Mouse (Mus musculus) lung, postnatal 0 days (tissue): ENCODE measurements around the gene Slc25a31. TPM values are rescaled to one million over a fixed set of nuclear protein-coding genes. Genes with fewer than 3 reads are reported as not detected.

ENCODE experiments used
- ATAC-seq: fragments of 200-750 bp; cut with Nextera tagmentation; 2 replicates; pipeline ENCODE4 v1.8.0; 2017; ENCODE audit warnings: moderate library complexity
- DNase-seq: peaks from one replicate; pipeline ENCODE4 v3.0.0-alpha.2; 2016; ENCODE audit warnings: low spot score
- H3K27ac ChIP-seq: fragments of 300-500 bp; sonication (generic); 2 replicates; pipeline ENCODE4 v1.5.1; 2014; ENCODE audit warnings: antibody characterized with exemption, mild to moderate bottlenecking, low read length, mixed read lengths
- H3K27me3 ChIP-seq: fragments of 300-500 bp; sonication (generic); replicated peaks from 2 replicates; pipeline ENCODE4 v1.6.1; 2014; ENCODE audit warnings: low read length, mixed read lengths; ENCODE audit not compliant: insufficient read depth
- H3K36me3 ChIP-seq: fragments of 300-500 bp; sonication (generic); 2 replicates; pipeline ENCODE4 v1.6.1; 2014; ENCODE audit warnings: low read length, mixed read lengths; ENCODE audit not compliant: insufficient read depth
- H3K4me1 ChIP-seq: fragments of 300-500 bp; sonication (generic); 2 replicates; pipeline ENCODE4 v1.6.1; 2014; ENCODE audit warnings: antibody characterized with exemption, low read depth, low read length, mixed read lengths; ENCODE audit not compliant: insufficient read depth
- H3K4me2 ChIP-seq: fragments of 300-500 bp; sonication (generic); replicated peaks from 2 replicates; pipeline ENCODE4 v1.6.1; 2014; ENCODE audit warnings: low read depth, mild to moderate bottlenecking, low read length, moderate library complexity, mixed read lengths
- H3K4me3 ChIP-seq: fragments of 300-500 bp; sonication (generic); 2 replicates; pipeline ENCODE4 v1.5.1; 2014; ENCODE audit warnings: low read depth, low read length
- H3K9ac ChIP-seq: fragments of 300-500 bp; sonication (generic); replicated peaks from 2 replicates; pipeline ENCODE4 v1.6.1; 2014; ENCODE audit warnings: low read depth, mild to moderate bottlenecking
- H3K9me3 ChIP-seq: fragments of 300-500 bp; sonication (generic); 2 replicates; pipeline ENCODE4 v1.6.1; 2016; ENCODE audit warnings: low read length, mixed read lengths
- CTCF ChIP-seq: IDR thresholded peaks from 2 replicates; pipeline ENCODE4 v1.5.1; 2016; ENCODE audit warnings: antibody characterized with exemption, mild to moderate bottlenecking
- EP300 ChIP-seq: IDR thresholded peaks from 2 replicates; pipeline ENCODE4 v1.6.1; 2016; ENCODE audit warnings: antibody characterized with exemption, mild to moderate bottlenecking, control low read depth
- WGBS: fragments of 180-500 bp; shearing (Covaris S2); extraction: QIAGEN DNeasy Blood & Tissue Kit; methylation state at CpG from one replicate; pipeline ENCODE4 v1.1.7; 2014; 5-methylcytosine and 5-hydroxymethylcytosine counted together
- polyA plus RNA-seq: library from polyadenylated mRNA; unstranded; fragments of >200 nt; fragmentation: Nextera tagmentation; extraction: Ambion mirVana; gene quantifications from 2 replicates; pipeline ENCODE4 v1.2.1, GENCODE M21; 2015

The Slc25a31 gene
- polyA plus RNA-seq, 1 experiment from 2014 or later, result 0.12 TPM

- no peaks in the 10 kb centered on the region for H3K4me1 ChIP-seq
- no peak overlapping the region for H3K4me3 ChIP-seq
- H3K36me3 ChIP-seq, result no peaks in the 10 kb centered on the region
- 64% methylated on average over 9 of the region's 9 CpGs for WGBS
- no peak for TF ChIP-seq EP300
- TF ChIP-seq CTCF, result no peak
- no peak for DNase-seq
- H3K9ac ChIP-seq, result no peak overlapping the region
- no peak for ATAC-seq
- H3K9me3 ChIP-seq, result no peaks in the 10 kb centered on the region
- no peak overlapping the region for H3K27ac ChIP-seq
- no peaks in the 10 kb centered on the region for H3K27me3 ChIP-seq
- no peak overlapping the region for H3K4me2 ChIP-seq
These were observed 21.8 kb upstream of the Slc25a31 start for GRCm38 (mm10) chr3:40686836-40687235.

- H3K9me3 ChIP-seq, result no peaks in the 10 kb centered on the region
- H3K36me3 ChIP-seq, result no peaks in the 10 kb centered on the region
- WGBS, result 72% methylated on average over 3 of the region's 3 CpGs
- no peak for TF ChIP-seq CTCF
- TF ChIP-seq EP300, result no peak
- H3K27me3 ChIP-seq, result no peaks in the 10 kb centered on the region
- ATAC-seq (no peak), DNase-seq (no peak)
- no peak overlapping the region for H3K9ac ChIP-seq
- H3K4me1 ChIP-seq, result no peaks in the 10 kb centered on the region
- H3K4me2 ChIP-seq, result no peak overlapping the region
- H3K27ac ChIP-seq, result no peak overlapping the region
- no peak overlapping the region for H3K4me3 ChIP-seq
These were observed 21.1 kb upstream of the Slc25a31 start for GRCm38 (mm10) chr3:40687588-40687987.

- ATAC-seq (no peak), DNase-seq (no peak)
- WGBS, result 73% methylated on average over 6 of the region's 6 CpGs
- H3K9ac ChIP-seq, result no peak overlapping the region
- no peak overlapping the region for H3K4me3 ChIP-seq
- no peak overlapping the region for H3K27ac ChIP-seq
- no peaks in the 10 kb centered on the region for H3K9me3 ChIP-seq
- TF ChIP-seq EP300, result no peak
- no peak for TF ChIP-seq CTCF
- H3K4me2 ChIP-seq, result no peak overlapping the region
- H3K36me3 ChIP-seq, result no peaks in the 10 kb centered on the region
- H3K27me3 ChIP-seq, result no peaks in the 10 kb centered on the region
- no peaks in the 10 kb centered on the region for H3K4me1 ChIP-seq
These were observed 17.1 kb upstream of the Slc25a31 start for GRCm38 (mm10) chr3:40691566-40691965.

GRCm38 (mm10) chr3:40693435-40693834 lies 15.2 kb upstream of the Slc25a31 start:
- TF ChIP-seq CTCF (no peak), EP300 (no peak)
- no peak overlapping the region for H3K4me3 ChIP-seq
- H3K9ac ChIP-seq, result no peak overlapping the region
- H3K4me2 ChIP-seq, result no peak overlapping the region
- H3K27me3 ChIP-seq, result no peaks in the 10 kb centered on the region
- H3K36me3 ChIP-seq, result no peaks in the 10 kb centered on the region
- ATAC-seq, result no peak
- no peaks in the 10 kb centered on the region for H3K9me3 ChIP-seq
- H3K4me1 ChIP-seq, result no peaks in the 10 kb centered on the region
- no peak for DNase-seq
- no peak overlapping the region for H3K27ac ChIP-seq
- 66% methylated on average over 10 of the region's 10 CpGs for WGBS

- H3K4me1 ChIP-seq, result no peaks in the 10 kb centered on the region
- H3K4me2 ChIP-seq, result no peak overlapping the region
- no peak overlapping the region for H3K4me3 ChIP-seq
- DNase-seq (no peak), ATAC-seq (no peak)
- 73% methylated on average over 7 of the region's 7 CpGs for WGBS
- TF ChIP-seq CTCF, result no peak
- TF ChIP-seq EP300, result no peak
- no peak overlapping the region for H3K27ac ChIP-seq
- no peaks in the 10 kb centered on the region for H3K27me3 ChIP-seq
- no peak overlapping the region for H3K9ac ChIP-seq
- no peaks in the 10 kb centered on the region for H3K36me3 ChIP-seq
- H3K9me3 ChIP-seq, result no peaks in the 10 kb centered on the region
These were observed 14.7 kb upstream of the Slc25a31 start for GRCm38 (mm10) chr3:40693960-40694359.

GRCm38 (mm10) chr3:40694438-40694837 lies 14.2 kb upstream of the Slc25a31 start:
- Histone ChIP-seq H3K27me3 (no peaks in the 10 kb centered on the region), H3K9me3 (no peaks in the 10 kb centered on the region), H3K4me3 (no peak overlapping the region), H3K4me2 (no peak overlapping the region), H3K4me1 (no peaks in the 10 kb centered on the region), H3K36me3 (no peaks in the 10 kb centered on the region), H3K9ac (no peak overlapping the region), H3K27ac (no peak overlapping the region)
- peak; percentile 52 for DNase-seq
- peak; percentile 76 for ATAC-seq
- TF ChIP-seq CTCF (no peak), EP300 (peak; percentile 36; the same call in 1 of the 2 replicates)
- WGBS, result 28% methylated on average over 2 of the region's 2 CpGs

GRCm38 (mm10) chr3:40695162-40695561 lies 13.5 kb upstream of the Slc25a31 start:
- DNase-seq (peak; percentile 6), ATAC-seq (no peak)
- Histone ChIP-seq H3K36me3 (no peaks in the 10 kb centered on the region), H3K4me1 (no peaks in the 10 kb centered on the region), H3K9ac (no peak overlapping the region), H3K9me3 (no peaks in the 10 kb centered on the region), H3K4me3 (no peak overlapping the region), H3K27ac (no peak overlapping the region), H3K27me3 (no peaks in the 10 kb centered on the region), H3K4me2 (no peak overlapping the region)
- 95% methylated on average over 2 of the region's 2 CpGs for WGBS
- no peak for TF ChIP-seq CTCF
- no peak for TF ChIP-seq EP300
